Mouse (Mus musculus): Measurements from ENCODE around the gene Cyth1.

DNA sequence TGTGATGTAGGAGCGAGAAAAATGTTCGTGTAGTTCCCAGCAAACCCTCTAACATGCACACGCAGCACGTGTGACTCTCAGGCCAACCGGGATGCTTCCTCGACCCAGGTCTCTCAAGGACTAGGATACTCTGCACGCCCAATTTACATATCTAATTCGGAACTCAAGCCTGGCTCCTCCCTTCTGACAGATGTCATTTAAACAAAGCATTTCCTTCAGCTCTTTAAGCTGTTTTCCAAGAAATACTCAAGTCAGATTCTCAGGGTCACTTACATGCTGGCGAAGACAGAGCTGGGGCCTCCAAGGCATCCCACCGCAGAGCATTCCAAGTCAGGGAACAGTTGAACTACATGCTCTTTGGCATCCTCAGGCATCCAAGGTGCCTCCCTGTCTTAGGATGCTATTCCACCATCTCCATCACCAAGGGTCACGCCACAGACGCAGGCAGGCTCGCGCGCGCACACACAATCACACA is 40.7 kb upstream of the Cyth1 start:
- no peak for TF ChIP-seq POLR2A (IDR thresholded peaks at IDR 0.05; ENCODE audit: insufficient read depth, low read depth, low read length)
- TF ChIP-seq CTCF (IDR thresholded peaks at IDR 0.05; ENCODE audit: insufficient read depth, low read depth, low read length): no peak

Measured in olfactory bulb, adult 2 months (tissue).